Mouse (Mus musculus) T-cell, adult 66 days (primary cell): ENCODE data around the gene Laptm4a. TPM values are rescaled to one million over a fixed set of nuclear protein-coding genes. Genes with fewer than 3 reads are reported as not detected.

Source experiments
- total RNA-seq, 2 experiments: library from RNA; stranded (reverse); gene quantifications; 3 replicates in 1 of 2; 4 replicates in 1 of 2; pipeline ENCODE4 v1.2.4; 2023

The Laptm4a gene
- 10 to 100 TPM; 71.5 to 80.0 TPM for total RNA-seq

GRCm38 (mm10) chr12:8921394-8922368 is at the start of gene Laptm4a:
TSS of gene Laptm4a (plus strand) at chr12:8921664.

GRCm38 (mm10) chr12:8947714-8948464 is 26.4 kb downstream of the Laptm4a start, which contains the start of gene Matn3:
TSS of gene Matn3 (plus strand) at chr12:8947929.

GRCm38 (mm10) chr12:8973820-8974465 is 52.5 kb downstream of the Laptm4a start, which contains the start of gene Wdr35:
TSS of gene Wdr35 (plus strand) at chr12:8973892.

Other genes with a start within 250 kb of the Laptm4a start
- gene Pum2, start 247.5 kb upstream of the Laptm4a start, total RNA-seq: 100 to 1,000 TPM; 288 to 299 TPM
- gene Sdc1, start 150.3 kb upstream of the Laptm4a start, total RNA-seq: under 1 TPM in 1 of 2 experiments, not detected in 1; 0.55 TPM
- not detected for gene Matn3, start 26.3 kb downstream of the Laptm4a start, total RNA-seq
- 1 to 10 TPM; 1.4 to 2.6 TPM for gene Wdr35, start 52.2 kb downstream of the Laptm4a start, total RNA-seq
- 10 to 100 TPM in 1 of 2 experiments, 1 to 10 TPM in 1; 8.1 to 11.3 TPM for gene Ttc32, start 108.3 kb downstream of the Laptm4a start, total RNA-seq